Mouse (Mus musculus) limb, embryonic 14.5 days (tissue): ENCODE results near the gene Vrk2. TPM values are rescaled to one million over a fixed set of nuclear protein-coding genes. Genes with fewer than 3 reads are reported as not detected.

ENCODE experiments used
- ATAC-seq: fragments of 200-750 bp; cut with Nextera tagmentation; 2 replicates; pipeline ENCODE4 v1.8.0; 2017; ENCODE audit warnings: low read depth, moderate number of reproducible peaks, moderate TSS enrichment; ENCODE audit not compliant: low FRiP score
- DNase-seq: peaks from one replicate; pipeline ENCODE4 v3.0.0-alpha.2; 2015; ENCODE audit warnings: low spot score
- H3K27ac ChIP-seq: fragments of 300-500 bp; sonication (generic); replicated peaks from 2 replicates; pipeline ENCODE4 v1.5.1; 2014; ENCODE audit warnings: low read depth, mild to moderate bottlenecking, low read length, moderate library complexity, mixed read lengths
- H3K27me3 ChIP-seq: fragments of 300-500 bp; sonication (generic); 2 replicates; pipeline ENCODE4 v1.6.1; 2014; ENCODE audit warnings: low read length, mixed read lengths; ENCODE audit not compliant: control insufficient read depth, insufficient read depth
- H3K36me3 ChIP-seq: fragments of 300-500 bp; sonication (generic); 2 replicates; pipeline ENCODE4 v1.6.1; 2014; ENCODE audit warnings: mild to moderate bottlenecking, low read length, moderate library complexity, mixed read lengths; ENCODE audit not compliant: control insufficient read depth, insufficient read depth
- H3K4me1 ChIP-seq: fragments of 300-500 bp; sonication (generic); 2 replicates; pipeline ENCODE4 v1.6.1; 2014; ENCODE audit warnings: antibody characterized with exemption, low read length, mixed read lengths; ENCODE audit not compliant: control insufficient read depth, insufficient read depth
- H3K4me2 ChIP-seq: fragments of 300-500 bp; sonication (generic); replicated peaks from 2 replicates; pipeline ENCODE4 v1.6.1; 2014; ENCODE audit warnings: low read depth, mild to moderate bottlenecking, low read length, moderate library complexity; ENCODE audit not compliant: severe bottlenecking
- H3K4me3 ChIP-seq: fragments of 300-500 bp; sonication (generic); replicated peaks from 2 replicates; pipeline ENCODE4 v1.5.1; 2014; ENCODE audit warnings: low read length
- H3K9ac ChIP-seq: fragments of 300-500 bp; sonication (generic); 2 replicates; pipeline ENCODE4 v1.6.1; 2014; ENCODE audit warnings: mild to moderate bottlenecking, low read depth, low read length, moderate library complexity; ENCODE audit not compliant: severe bottlenecking
- H3K9me3 ChIP-seq: fragments of 300-500 bp; sonication (generic); 2 replicates; pipeline ENCODE4 v1.6.1; 2016; ENCODE audit warnings: low read length; ENCODE audit not compliant: control insufficient read depth
- POLR2A ChIP-seq: fragments of 200-500 bp; IDR thresholded peaks from 2 replicates; pipeline ENCODE4 v1.8.0; 2012; ENCODE audit warnings: inconsistent platforms, mild to moderate bottlenecking, moderate library complexity, borderline replicate concordance; ENCODE audit not compliant: insufficient read depth, insufficient read length; ENCODE audit errors: extremely low read depth
- WGBS: fragments of 180-500 bp; shearing (Covaris S2); extraction: QIAGEN DNeasy Blood & Tissue Kit; methylation state at CpG from one replicate; pipeline ENCODE4 v1.1.7; 2014; 5-methylcytosine and 5-hydroxymethylcytosine counted together
- polyA plus RNA-seq, 2 experiments: library from polyadenylated mRNA; depleted of rRNA in 1 of 2; stranded (reverse) in 1 of 2; unstranded in 1 of 2; fragments of >200 nt; fragmentation: Nextera tagmentation in 1 of 2; extraction: Ambion mirVana in 1 of 2; gene quantifications; 2 replicates each; pipeline versions ENCODE4 v1.2.1 to v1.2.3; 2012 to 2014

Gene Vrk2
- polyA plus RNA-seq, 2 experiments = 10.1 to 20.7 TPM

DNA sequence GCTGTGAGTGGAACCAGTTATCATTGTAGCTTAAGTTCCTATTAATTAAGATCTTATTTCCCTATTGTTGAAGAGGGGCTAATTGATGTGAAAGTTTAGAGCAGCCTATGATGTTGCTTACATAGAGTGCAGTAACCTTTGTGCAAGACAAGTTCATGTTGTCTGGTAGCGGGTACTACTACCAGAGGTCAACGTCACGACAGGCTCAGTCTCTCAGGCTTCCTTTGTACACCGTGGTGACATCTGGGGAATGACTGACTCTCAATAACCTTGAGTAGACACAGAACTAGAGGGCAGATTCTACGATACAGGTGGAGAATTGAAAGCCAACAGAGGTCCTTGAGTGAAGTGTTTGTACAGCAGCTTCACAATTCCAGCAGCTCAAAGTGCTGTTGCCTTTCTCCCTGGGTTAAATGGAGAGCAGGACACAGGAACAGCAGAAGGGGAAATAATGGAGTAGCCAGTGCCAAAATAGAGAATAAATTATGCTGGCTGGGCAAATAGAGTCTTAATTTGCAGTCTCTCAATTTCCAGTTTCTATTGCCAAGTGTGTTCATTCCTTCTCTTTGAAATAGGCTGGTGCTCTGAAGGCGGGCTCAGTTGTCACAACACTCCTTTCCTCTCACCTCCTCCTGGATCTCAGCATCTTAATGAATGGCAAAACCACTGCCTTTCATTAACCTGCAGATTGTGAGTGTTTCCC is 116.6 kb downstream of the Vrk2 start:
- no peak for TF ChIP-seq POLR2A
- no peaks in the 10 kb centered on the region for H3K27me3 ChIP-seq
- peaks cover 12% of the 10 kb centered on the region; the same call in 1 of the 2 replicates for H3K36me3 ChIP-seq
- H3K4me1 ChIP-seq = no peaks in the 10 kb centered on the region; the same call in 1 of the 2 replicates
- no peak overlapping the region for H3K9ac ChIP-seq
- no peak overlapping the region for H3K27ac ChIP-seq
- H3K4me3 ChIP-seq = no peak overlapping the region
- ATAC-seq (no peak), DNase-seq (no peak)
- no peaks in the 10 kb centered on the region for H3K9me3 ChIP-seq
- H3K4me2 ChIP-seq = no peak overlapping the region
- WGBS = 83% methylated on average over 6 of the region's 6 CpGs

DNA sequence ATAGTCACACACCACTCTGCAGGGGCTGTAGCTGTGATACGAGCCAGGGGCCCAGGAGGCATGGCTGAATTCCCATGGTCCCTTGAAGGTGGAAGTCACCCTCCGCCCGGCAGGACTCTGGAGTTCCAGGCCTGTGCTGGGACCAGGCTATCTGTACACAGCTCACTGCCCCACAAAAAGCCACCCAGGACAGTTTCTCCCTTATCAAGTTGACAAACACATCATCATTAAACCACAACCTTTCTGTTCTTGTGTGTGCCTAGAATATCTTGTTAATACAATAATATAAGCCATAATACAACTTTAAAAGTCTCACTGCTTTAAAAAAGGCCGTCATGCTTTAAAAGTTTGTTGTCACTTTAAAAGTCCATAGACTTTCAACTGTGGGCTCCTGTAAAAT is 139.7 kb downstream of the Vrk2 start:
- no peak overlapping the region for H3K9ac ChIP-seq
- 83% methylated on average over 4 of the region's 4 CpGs for WGBS
- no peak for TF ChIP-seq POLR2A
- DNase-seq (no peak), ATAC-seq (no peak)
- no peaks in the 10 kb centered on the region for H3K36me3 ChIP-seq
- H3K4me3 ChIP-seq = no peak overlapping the region
- H3K4me2 ChIP-seq = no peak overlapping the region
- no peaks in the 10 kb centered on the region for H3K9me3 ChIP-seq
- H3K27ac ChIP-seq = no peak overlapping the region
- no peaks in the 10 kb centered on the region for H3K27me3 ChIP-seq
- no peaks in the 10 kb centered on the region for H3K4me1 ChIP-seq

DNA sequence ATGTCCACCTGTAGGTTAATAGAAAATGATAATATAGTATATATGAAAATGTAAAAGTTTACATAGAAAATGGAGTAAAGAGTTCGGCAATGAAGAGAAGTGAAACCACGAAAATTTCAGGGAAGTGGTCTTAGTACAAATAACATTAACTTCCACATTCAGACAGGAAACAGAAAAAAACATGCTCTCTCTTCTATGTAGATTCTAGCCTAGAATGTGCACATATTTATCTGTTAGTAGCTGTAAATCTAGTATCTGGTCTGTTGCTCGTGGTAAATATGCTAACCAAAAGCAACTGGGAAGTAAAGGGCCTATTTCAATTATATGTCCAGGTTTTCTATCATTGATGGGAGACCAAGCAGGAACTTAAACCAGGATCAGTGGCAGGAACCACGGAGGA is 141.1 kb downstream of the Vrk2 start:
- no peak overlapping the region for H3K9ac ChIP-seq
- H3K36me3 ChIP-seq = no peaks in the 10 kb centered on the region
- no peak overlapping the region for H3K4me3 ChIP-seq
- H3K27ac ChIP-seq = no peak overlapping the region
- no peak for TF ChIP-seq POLR2A
- no peak overlapping the region for H3K4me2 ChIP-seq
- H3K27me3 ChIP-seq = no peaks in the 10 kb centered on the region
- H3K4me1 ChIP-seq = no peaks in the 10 kb centered on the region
- WGBS = 84% methylated on average over 4 of the region's 4 CpGs
- DNase-seq (no peak), ATAC-seq (no peak)
- no peaks in the 10 kb centered on the region for H3K9me3 ChIP-seq

DNA sequence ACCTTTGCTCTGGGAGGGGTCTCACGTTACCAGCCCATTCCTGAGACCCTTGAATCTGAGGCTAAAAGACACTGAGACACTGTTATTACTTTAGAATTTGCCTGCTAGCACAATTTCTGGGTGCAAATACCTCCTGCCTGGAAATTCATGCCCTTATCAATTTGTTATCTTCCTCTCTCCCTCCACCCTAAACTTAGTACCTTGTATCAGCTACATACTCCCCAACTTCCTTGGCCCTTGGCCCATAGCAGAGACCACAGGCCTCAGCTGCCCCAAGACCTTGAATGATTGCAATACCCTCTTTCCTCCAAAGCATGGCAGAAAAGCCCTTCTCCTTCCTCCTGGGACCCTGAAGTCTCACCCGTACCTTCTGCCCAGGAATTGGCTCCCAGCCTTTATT is 142.6 kb downstream of the Vrk2 start:
- WGBS = 80% methylated on average over 2 of the region's 2 CpGs
- ATAC-seq = no peak

DNA sequence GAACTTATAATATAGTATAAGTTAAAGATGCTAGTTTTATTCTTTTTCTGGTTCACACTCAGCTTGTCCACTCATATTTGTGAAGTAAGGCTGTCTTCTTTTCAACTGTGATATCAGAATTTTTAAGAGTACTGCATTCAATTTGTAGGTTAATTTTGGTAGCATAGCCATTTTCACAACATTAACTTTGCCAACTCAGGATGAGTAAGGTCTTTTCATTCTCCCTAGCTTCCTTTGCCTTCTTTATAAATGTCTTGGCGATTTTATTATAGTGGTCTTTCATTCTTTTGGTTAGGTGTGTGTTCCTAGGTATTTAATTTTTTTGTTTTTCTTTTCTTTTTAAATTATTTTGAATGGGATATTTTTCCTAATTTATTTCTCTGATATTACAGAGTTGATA is 143.2 kb downstream of the Vrk2 start:
- no peak for TF ChIP-seq POLR2A
- DNase-seq (no peak), ATAC-seq (no peak)
- no peak overlapping the region for H3K27ac ChIP-seq
- peaks cover 4% of the 10 kb centered on the region; the same call in 1 of the 2 replicates for H3K36me3 ChIP-seq
- WGBS = 96% methylated on average over 1 of the region's 1 CpGs
- no peaks in the 10 kb centered on the region for H3K9me3 ChIP-seq
- H3K4me3 ChIP-seq = no peak overlapping the region
- no peak overlapping the region for H3K9ac ChIP-seq
- no peaks in the 10 kb centered on the region for H3K4me1 ChIP-seq
- no peak overlapping the region for H3K4me2 ChIP-seq
- H3K27me3 ChIP-seq = no peaks in the 10 kb centered on the region

More for the DNA sequence above, 142.6 kb downstream of the Vrk2 start:
- no peak for TF ChIP-seq POLR2A
- Histone ChIP-seq H3K36me3 (peaks cover 4% of the 10 kb centered on the region; the same call in 1 of the 2 replicates), H3K27ac (no peak overlapping the region), H3K4me2 (no peak overlapping the region), H3K4me3 (no peak overlapping the region), H3K9me3 (no peaks in the 10 kb centered on the region), H3K9ac (no peak overlapping the region), H3K4me1 (no peaks in the 10 kb centered on the region), H3K27me3 (no peaks in the 10 kb centered on the region)
- no peak for DNase-seq

DNA sequence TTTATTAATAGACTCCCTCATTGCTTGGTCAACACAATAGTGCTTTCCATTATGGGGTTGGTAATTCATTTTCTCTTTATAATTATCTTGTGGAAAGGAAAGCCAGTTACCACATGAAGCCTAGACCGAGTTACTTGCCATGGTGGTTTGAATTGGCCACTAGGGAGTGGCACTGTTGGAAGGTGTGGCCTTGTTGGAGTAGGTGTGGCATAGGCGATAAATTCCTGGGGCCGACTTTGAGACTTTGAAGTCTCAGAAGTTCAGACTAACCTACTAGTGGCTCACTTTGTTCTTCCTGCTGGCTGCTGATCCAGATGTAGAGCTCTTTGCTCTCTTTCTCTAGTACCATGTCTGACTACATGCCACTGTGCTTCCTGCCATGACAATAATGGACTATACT is 144.0 kb downstream of the Vrk2 start:
- H3K27ac ChIP-seq = no peak overlapping the region

More for the DNA sequence above, 144.0 kb downstream of the Vrk2 start:
- peaks cover 4% of the 10 kb centered on the region; the same call in 1 of the 2 replicates for H3K36me3 ChIP-seq
- WGBS = 81% methylated on average over 3 of the region's 3 CpGs
- no peak overlapping the region for H3K4me3 ChIP-seq
- DNase-seq = no peak
- ATAC-seq = no peak
- no peak overlapping the region for H3K4me2 ChIP-seq
- no peaks in the 10 kb centered on the region for H3K27me3 ChIP-seq
- no peak overlapping the region for H3K9ac ChIP-seq
- TF ChIP-seq POLR2A = no peak
- no peaks in the 10 kb centered on the region for H3K4me1 ChIP-seq
- no peaks in the 10 kb centered on the region for H3K9me3 ChIP-seq
